Mouse (Mus musculus): ENCODE data around the gene Olfr1507. TPM values are rescaled to one million over a fixed set of nuclear protein-coding genes. Genes with fewer than 3 reads are reported as not detected.

Gene Olfr1507
- total RNA-seq (2023; ENCODE audit: inconsistent age) = not detected in 4 replicates

DNA sequence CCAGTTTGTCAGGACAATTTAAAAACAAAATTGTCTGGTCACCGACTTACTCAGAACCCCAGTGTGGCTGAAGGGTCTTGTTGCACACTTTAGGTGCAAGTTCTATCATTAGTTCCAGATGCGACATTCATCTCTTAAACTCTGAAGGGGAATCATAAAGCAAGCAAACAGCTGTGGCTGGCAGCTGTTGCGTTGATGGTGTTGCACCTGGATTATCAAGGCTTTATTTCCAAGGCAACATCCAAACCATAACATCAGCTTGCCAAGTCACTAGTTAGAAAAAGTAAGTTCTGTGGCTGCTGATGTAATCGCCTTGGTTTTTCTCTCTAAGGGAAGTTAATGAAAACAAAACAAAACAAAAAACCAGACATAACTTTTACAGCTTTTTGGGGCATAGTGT, at the start of gene Olfr1507:
Gene Olfr1507, minus strand, starts transcription at position 234 of the 400 bp plus-strand sequence.

DNA sequence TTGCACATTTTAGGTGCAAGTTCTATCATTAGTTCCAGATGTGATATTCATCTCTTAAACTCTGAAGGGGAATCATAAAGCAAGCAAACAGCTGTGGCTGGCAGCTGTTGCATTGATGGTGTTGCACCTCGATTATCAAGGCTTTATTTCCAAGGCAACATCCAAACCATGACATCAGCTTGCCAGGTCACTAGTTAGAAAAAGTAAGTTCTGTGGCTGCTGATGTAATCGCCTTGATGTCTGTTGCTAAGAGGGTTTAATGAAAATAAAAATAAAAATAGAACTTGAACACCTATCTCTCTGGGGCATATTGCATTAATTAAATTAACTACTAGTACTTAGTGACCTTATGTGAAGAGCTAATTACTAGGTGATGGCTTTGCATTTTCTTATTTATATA, 28.2 kb downstream of the Olfr1507 start, which contains the start of gene Olfr1508:
Gene Olfr1508, minus strand, starts transcription at position 101 of the 400 bp plus-strand sequence.

DNA sequence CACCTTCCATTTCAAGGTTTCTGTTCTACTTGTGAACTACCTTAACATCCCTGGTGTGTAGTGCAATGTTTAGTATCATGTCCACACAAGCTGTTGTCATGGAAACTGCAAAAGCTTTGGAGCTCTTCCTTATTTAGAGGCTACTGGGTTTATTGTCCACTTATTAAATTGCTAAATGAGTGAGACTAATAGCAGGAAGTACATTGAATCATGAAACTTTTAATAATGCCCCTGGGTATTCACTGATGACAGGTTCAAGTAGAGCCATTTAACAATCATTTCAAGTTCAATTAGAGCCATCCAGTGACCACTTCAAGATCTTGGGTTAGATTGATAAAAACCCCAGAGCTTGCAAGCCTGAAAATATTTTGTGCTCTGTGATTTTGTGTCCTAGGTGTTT, 52.9 kb downstream of the Olfr1507 start, which contains the start of gene Olfr1509:
Gene Olfr1509, plus strand, starts transcription at position 301 of the 400 bp plus-strand sequence.

Other genes with a start within 250 kb of the Olfr1507 start
- 287 to 302 TPM (median 291 TPM) in 4 replicates for gene Chd8, start 238.0 kb downstream of the Olfr1507 start, total RNA-seq (2023; ENCODE audit: inconsistent age)
- 107 to 135 TPM (median 120 TPM) in 4 replicates for gene Tox4, start 216.6 kb downstream of the Olfr1507 start, total RNA-seq (2023; ENCODE audit: inconsistent age)
- gene Rab2b, start 216.2 kb downstream of the Olfr1507 start, total RNA-seq (2023; ENCODE audit: inconsistent age) = 18.0 to 20.2 TPM (median 19.3 TPM) in 4 replicates
- 63.1 to 65.7 TPM (median 64.2 TPM) in 4 replicates for gene Mettl3, start 190.6 kb downstream of the Olfr1507 start, total RNA-seq (2023; ENCODE audit: inconsistent age)
- 0.13 to 0.21 TPM (median 0.20 TPM) in 4 replicates for gene Sall2, start 167.0 kb downstream of the Olfr1507 start, total RNA-seq (2023; ENCODE audit: inconsistent age)
- gene Olfr1513, start 139.3 kb downstream of the Olfr1507 start, total RNA-seq (2023; ENCODE audit: inconsistent age) = not detected in 4 replicates
- gene Olfr1512, start 116.6 kb downstream of the Olfr1507 start, total RNA-seq (2023; ENCODE audit: inconsistent age) = not detected in 4 replicates
- gene Olfr1511, start 98.4 kb downstream of the Olfr1507 start, total RNA-seq (2023; ENCODE audit: inconsistent age) = not detected in 4 replicates
- not detected in 4 replicates for gene Olfr1510, start 81.4 kb downstream of the Olfr1507 start, total RNA-seq (2023; ENCODE audit: inconsistent age)
- not detected in 4 replicates for gene Olfr1509, start 52.8 kb downstream of the Olfr1507 start, total RNA-seq (2023; ENCODE audit: inconsistent age)
- gene Olfr1508, start 28.3 kb downstream of the Olfr1507 start, total RNA-seq (2023; ENCODE audit: inconsistent age) = not detected in 4 replicates